Mouse (Mus musculus) liver, embryonic 14.5 days (tissue): ENCODE measurements around the gene Rasd2.

Experiments used
- CTCF ChIP-seq: IDR thresholded peaks from 2 replicates; pipeline ENCODE4 v1.5.1; 2016; ENCODE audit warnings: antibody characterized with exemption, low read depth, control low read depth
- EP300 ChIP-seq: IDR thresholded peaks from 2 replicates; pipeline ENCODE4 v1.6.1; 2016; ENCODE audit warnings: antibody characterized with exemption, low read depth

DNA sequence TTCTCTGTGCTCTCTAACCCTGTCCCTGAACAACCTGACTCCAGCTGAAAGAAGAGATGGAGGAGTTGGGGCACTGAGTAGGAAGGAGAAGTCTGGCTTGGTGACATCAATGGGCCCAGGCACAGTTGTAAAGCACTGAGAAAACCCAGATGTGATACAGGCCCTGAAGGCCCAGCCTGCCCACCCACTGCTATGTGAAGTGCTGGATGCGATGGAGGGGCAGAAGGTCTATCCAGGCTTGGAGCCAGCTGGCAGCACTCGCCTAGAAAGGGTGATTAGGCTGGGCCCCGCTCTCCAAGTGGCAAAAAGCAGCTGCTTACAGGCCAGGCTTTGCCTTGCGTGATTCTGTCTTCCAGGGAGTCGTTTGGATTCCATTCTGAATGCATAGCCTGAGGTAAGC lies 44.4 kb upstream of the Rasd2 start:
- no peak for TF ChIP-seq EP300
- no peak for TF ChIP-seq CTCF
